Mouse (Mus musculus) CH12.LX (cell line): ENCODE measurements around the gene Tmsb10. TPM values are rescaled to one million over a fixed set of nuclear protein-coding genes. Genes with fewer than 3 reads are reported as not detected.

ENCODE experiments used
- DNase-seq: peaks from one replicate; pipeline ENCODE4 v3.0.0-alpha.2; 2013; ENCODE audit errors: extremely low read depth
- H3K27ac ChIP-seq: 2 replicates; pipeline ENCODE4 v1.5.1; 2012; ENCODE audit warnings: low read depth, mild to moderate bottlenecking, control low read depth, moderate library complexity; ENCODE audit not compliant: insufficient read depth
- H3K27me3 ChIP-seq: replicated peaks from 2 replicates; pipeline ENCODE3; 2012; ENCODE audit warnings: inconsistent platforms
- H3K36me3 ChIP-seq, 2 experiments: replicated peaks in 1 of 2; 2 replicates each; pipeline versions ENCODE3 to v1.6.1; 2012; ENCODE audit warnings: inconsistent platforms in 1 of 2, low read length in 1 of 2, mild to moderate bottlenecking in 1 of 2, mixed read lengths in 1 of 2, moderate library complexity in 1 of 2; ENCODE audit not compliant: control insufficient read depth in 1 of 2, insufficient read depth in 1 of 2
- H3K4me1 ChIP-seq, 2 experiments: 2 replicates each; pipeline ENCODE4 v1.6.1; 2012; ENCODE audit warnings: inconsistent platforms in 1 of 2, moderate library complexity in 1 of 2; ENCODE audit not compliant: insufficient read depth in 2 of 2, control insufficient read depth in 1 of 2
- H3K4me2 ChIP-seq: 2 replicates; pipeline ENCODE4 v1.6.1; 2012; ENCODE audit warnings: low read depth, mild to moderate bottlenecking, control low read depth; ENCODE audit not compliant: poor library complexity, insufficient read depth, severe bottlenecking
- H3K4me3 ChIP-seq, 3 experiments: fragments of 150-350 bp in 1 of 3; sonication (generic) in 1 of 3; replicated peaks in 1 of 3; 2 replicates each; pipeline versions ENCODE3 to v1.5.1; 2011 to 2012; ENCODE audit warnings: low read depth in 2 of 3, low read length in 2 of 3, mild to moderate bottlenecking in 2 of 3, moderate library complexity in 2 of 3, control low read depth in 1 of 3, improper control_type of control experiment in 1 of 3, inconsistent platforms in 1 of 3, mixed read lengths in 1 of 3; ENCODE audit not compliant: poor library complexity in 1 of 3
- H3K79me2 ChIP-seq: replicated peaks from 2 replicates; pipeline ENCODE4 v1.6.1; 2012; ENCODE audit warnings: mild to moderate bottlenecking, moderate library complexity; ENCODE audit not compliant: control insufficient read depth, poor library complexity, insufficient read depth, severe bottlenecking; ENCODE audit errors: extremely low read depth
- H3K9ac ChIP-seq: 2 replicates; pipeline ENCODE4 v1.6.1; 2012; ENCODE audit warnings: low read depth, mild to moderate bottlenecking, control low read depth, moderate library complexity; ENCODE audit not compliant: insufficient read depth
- H3K9me3 ChIP-seq: replicated peaks from 2 replicates; pipeline ENCODE3; 2012; ENCODE audit warnings: low read length, inconsistent platforms, mixed read lengths
- CHD1 ChIP-seq: IDR thresholded peaks from 2 replicates; pipeline ENCODE4 v1.6.1; 2012; ENCODE audit warnings: low read depth, low read length, improper control_type of control experiment, inconsistent platforms
- CHD2 ChIP-seq: IDR thresholded peaks from 2 replicates; pipeline ENCODE4 v1.6.1; 2011; ENCODE audit warnings: low read length, improper control_type of control experiment
- E2F4 ChIP-seq: IDR thresholded peaks from 2 replicates; pipeline ENCODE4 v1.6.1; 2011; ENCODE audit warnings: low read depth, low read length, improper control_type of control experiment; ENCODE audit not compliant: insufficient replicate concordance
- ELF1 ChIP-seq: IDR thresholded peaks from 2 replicates; pipeline ENCODE4 v1.6.1; 2014; ENCODE audit warnings: low read depth, mild to moderate bottlenecking, inconsistent platforms, low read length, improper control_type of control experiment
- EP300 ChIP-seq: IDR thresholded peaks from 2 replicates; pipeline ENCODE4 v1.6.1; 2011; ENCODE audit warnings: low read length, improper control_type of control experiment
- ETS1 ChIP-seq: conservative IDR thresholded peaks from 2 replicates; pipeline ENCODE4 v1.6.1; 2012; ENCODE audit warnings: low read depth, mild to moderate bottlenecking, inconsistent platforms, low read length, improper control_type of control experiment, moderate library complexity
- HCFC1 ChIP-seq: IDR thresholded peaks from 2 replicates; pipeline ENCODE4 v1.6.1; 2012; ENCODE audit warnings: low read depth, mild to moderate bottlenecking, inconsistent platforms, low read length, improper control_type of control experiment
- JUN ChIP-seq: IDR thresholded peaks from 2 replicates; pipeline ENCODE4 v1.6.1; 2011; ENCODE audit warnings: low read depth, mild to moderate bottlenecking, low read length, improper control_type of control experiment, moderate library complexity; ENCODE audit not compliant: insufficient read depth
- MAFK ChIP-seq: IDR thresholded peaks from 2 replicates; pipeline ENCODE4 v1.6.1; 2011; ENCODE audit warnings: low read length, improper control_type of control experiment; ENCODE audit not compliant: insufficient replicate concordance
- MAX ChIP-seq: IDR thresholded peaks from 2 replicates; pipeline ENCODE4 v1.6.1; 2011; ENCODE audit warnings: low read length, improper control_type of control experiment
- MAZ ChIP-seq: IDR thresholded peaks from 2 replicates; pipeline ENCODE4 v1.6.1; 2012; ENCODE audit warnings: low read depth, mild to moderate bottlenecking, inconsistent platforms, low read length, improper control_type of control experiment, moderate library complexity
- MEF2A ChIP-seq: IDR thresholded peaks from 2 replicates; pipeline ENCODE4 v1.6.1; 2014; ENCODE audit warnings: low read depth, mild to moderate bottlenecking, inconsistent platforms, low read length, improper control_type of control experiment, borderline replicate concordance
- NELFE ChIP-seq: IDR thresholded peaks from 2 replicates; pipeline ENCODE4 v1.6.1; 2011; ENCODE audit warnings: low read depth, low read length, improper control_type of control experiment
- POLR2A ChIP-seq: IDR thresholded peaks from 2 replicates; pipeline ENCODE4 v1.6.1; 2011; ENCODE audit warnings: low read depth, mild to moderate bottlenecking, improper control_type of control experiment, low read length
- POLR2AphosphoS2 ChIP-seq: IDR thresholded peaks from 2 replicates; pipeline ENCODE4 v1.6.1; 2011; ENCODE audit warnings: low read depth, low read length, improper control_type of control experiment
- RAD21 ChIP-seq: IDR thresholded peaks from 2 replicates; pipeline ENCODE4 v1.6.1; 2011; ENCODE audit warnings: low read depth, mild to moderate bottlenecking, low read length, improper control_type of control experiment, moderate library complexity
- RCOR1 ChIP-seq: conservative IDR thresholded peaks from 2 replicates; pipeline ENCODE4 v1.6.1; 2012; ENCODE audit warnings: low read depth, mild to moderate bottlenecking, inconsistent platforms, low read length, improper control_type of control experiment
- TBP ChIP-seq: conservative IDR thresholded peaks from 2 replicates; pipeline ENCODE4 v1.6.1; 2011; ENCODE audit warnings: low read depth, low read length, improper control_type of control experiment
- TCF12 ChIP-seq: IDR thresholded peaks from 2 replicates; pipeline ENCODE4 v1.6.1; 2014; ENCODE audit warnings: low read depth, mild to moderate bottlenecking, inconsistent platforms, low read length, improper control_type of control experiment
- dilution Hi-C: fragments of 300-500 bp; cut with MboI; formaldehyde crosslinking; loops from 2 replicates; pipeline ENCODE4 v1.14.3; 2020; ENCODE audit warnings: low sequenced_read_pairs; ENCODE audit not compliant: extremely low pct_unique_long_range_greater_than_20kb, extremely low pct_ligation_motif_present
- in situ Hi-C: fragments of 300-500 bp; cut with MboI; formaldehyde crosslinking; loops from 3 replicates; pipeline ENCODE4 v1.14.3; 2019; ENCODE audit warnings: low sequenced_read_pairs, low pct_ligation_motif_present, low pct_unique_long_range_greater_than_20kb, mixed read lengths
- polyA plus RNA-seq: library from polyadenylated mRNA; unstranded; fragments of >175 nt; gene quantifications from 2 replicates; pipeline ENCODE4 v1.2.1, GENCODE M21; 2012; ENCODE audit warnings: low read depth; ENCODE audit not compliant: insufficient read length
- total RNA-seq, 2 experiments: library from RNA; depleted of rRNA; stranded (reverse); fragments of 300-350 nt in 1 of 2; fragments of >200 nt in 1 of 2; gene quantifications; 2 replicates each; pipeline ENCODE4 v1.2.3; 2012 to 2014

The Tmsb10 gene
- total and polyA plus RNA-seq, 3 experiments, result 223 to 479 (median 379) TPM

- Histone ChIP-seq H3K4me3 (peak overlapping the region; percentile 36 to 79 (median 45)), H3K79me2 (peaks cover 14% of the 10 kb centered on the region), H3K4me1 (peaks cover 20 to 44% of the 10 kb centered on the region in 2 experiments), H3K27me3 (no peaks in the 10 kb centered on the region), H3K9ac (peak overlapping the region; percentile 73), H3K36me3 (no peaks in the 10 kb centered on the region), H3K9me3 (no peaks in the 10 kb centered on the region), H3K27ac (no peak overlapping the region), H3K4me2 (peak overlapping the region; percentile 92)
- dilution Hi-C loops (no loop called here), in situ Hi-C loops (loop anchor here (5.0 kb wide), 1 partner anchor 36 kb away; no protein-coding TSS in a partner anchor)
- TF ChIP-seq TCF12 (0 out of 2 replicates have a peak, but pooled peaks have one; percentile 2), JUN (no peak), MAFK (no peak), NELFE (peak; percentile 9; the same call in 1 of the 2 replicates), POLR2A (peak; percentile 63), CHD2 (no peak), RAD21 (no peak), TBP (peak; percentile 52; the same call in 1 of the 2 replicates), MAX (0 out of 2 replicates have a peak, but pooled peaks have one; percentile 16), RCOR1 (no peak), POLR2AphosphoS2 (peak; percentile 60; the same call in 1 of the 2 replicates)
- DNase-seq, result no peak
Measured at GRCm38 (mm10) chr6:72956199-72957092, 2.1 kb downstream of the Tmsb10 start.

GRCm38 (mm10) chr6:72955517-72956198 lies 2.9 kb downstream of the Tmsb10 start:
- dilution Hi-C loops (no loop called here), in situ Hi-C loops (loop anchor here (5.0 kb wide), 1 partner anchor 37 kb away; no protein-coding TSS in a partner anchor)
- H3K4me3 ChIP-seq, result no peak overlapping the region
- TF ChIP-seq TCF12 (no peak), EP300 (no peak), ELF1 (peak; percentile 61), HCFC1 (peak; percentile 27; the same call in 1 of the 2 replicates), JUN (no peak), CHD2 (peak; percentile 88), TBP (no peak), E2F4 (no peak), ETS1 (no peak), MEF2A (no peak), CHD1 (0 out of 2 replicates have a peak, but pooled peaks have one; percentile 36), MAZ (no peak)
- peaks cover 14% of the 10 kb centered on the region for H3K79me2 ChIP-seq
- DNase-seq, result no peak
- H3K9ac ChIP-seq, result peak overlapping the region; percentile 12; the same call in 1 of the 2 replicates
- H3K27me3 ChIP-seq, result no peaks in the 10 kb centered on the region
- peaks cover 19 to 38% of the 10 kb centered on the region in 2 experiments for H3K4me1 ChIP-seq
- H3K27ac ChIP-seq, result peak overlapping the region; percentile 28; the same call in 1 of the 2 replicates
- peak overlapping the region; percentile 92 for H3K4me2 ChIP-seq
- no peaks in the 10 kb centered on the region for H3K9me3 ChIP-seq
- no peaks in the 10 kb centered on the region for H3K36me3 ChIP-seq
